Mouse (Mus musculus) frontal cortex, postnatal 25 days (tissue): Measurements from ENCODE around the gene Dpp6.
"Not testable (repeated sequence)": the region's sequence is repeated elsewhere in the genome, so short reads cannot be mapped to it uniquely, and the experiment has no call there.

Experiments
- DNase-seq, 2 experiments: peaks; one replicate each; pipeline ENCODE4 v3.0.0; 2022; ENCODE audit warnings: low spot score in 2 of 2

Gene Dpp6

DNA sequence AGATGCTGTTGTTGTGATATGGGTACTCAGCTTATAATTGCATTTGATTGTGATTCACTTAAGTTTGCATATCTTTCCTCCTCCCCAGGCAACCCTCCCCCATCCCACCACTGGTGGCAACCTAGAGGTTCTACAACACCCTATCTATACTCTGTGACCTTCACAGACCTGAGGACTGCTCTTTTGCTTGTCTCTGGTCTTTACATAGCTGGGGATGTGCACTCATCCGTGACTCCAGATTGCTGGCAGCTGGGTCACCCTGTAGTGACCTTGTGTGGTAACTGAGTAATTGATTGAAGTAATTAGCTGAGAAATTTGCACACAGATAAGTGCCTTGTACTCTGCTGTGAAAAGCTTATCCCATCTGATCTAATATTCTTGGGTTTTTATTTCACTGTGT is 669.1 kb downstream of the Dpp6 start:
- no peak for DNase-seq

DNA sequence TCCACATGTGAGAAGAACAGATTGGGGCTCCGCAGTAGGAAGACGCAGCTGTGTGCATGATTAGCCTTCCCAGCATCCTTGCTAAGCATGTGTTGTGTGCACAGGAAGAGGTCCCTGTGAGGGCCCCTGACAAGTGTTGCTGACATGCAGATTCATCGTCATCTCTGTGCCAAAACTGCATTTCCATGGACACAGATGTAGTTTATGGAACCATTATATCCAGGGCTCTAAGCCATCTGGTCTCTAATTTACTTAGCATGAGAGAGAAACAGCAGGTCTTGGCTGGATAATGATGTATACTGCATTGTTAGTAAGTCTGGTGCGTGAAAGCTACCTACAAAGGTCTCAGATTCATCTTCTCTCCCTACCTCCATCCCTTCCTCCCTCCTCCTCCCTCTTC is 673.9 kb downstream of the Dpp6 start:
- no peak for DNase-seq

DNA sequence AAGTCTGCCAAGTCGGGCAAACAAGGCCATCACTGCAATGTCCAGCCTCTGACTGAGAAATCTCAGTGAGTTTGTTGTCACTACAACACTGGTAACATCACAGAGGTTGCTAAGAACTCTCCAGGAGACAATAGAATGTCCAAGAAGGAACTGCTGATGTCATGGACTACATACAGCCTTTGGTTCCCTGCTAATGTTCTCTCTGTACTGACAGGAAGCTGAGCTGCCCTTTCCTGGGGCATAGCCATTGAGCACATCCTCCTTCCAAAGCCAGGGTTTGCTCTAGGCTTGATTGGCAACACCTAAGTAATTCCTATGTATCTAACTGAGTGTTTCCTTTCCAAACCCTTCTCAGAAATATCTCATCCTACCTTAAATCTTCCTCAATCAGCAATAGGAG is 684.3 kb downstream of the Dpp6 start, which contains the start of gene Speer4b:
TSS of gene Speer4b (minus strand) at position 101 of the 400 bp plus-strand sequence.
- DNase-seq = not testable (repeated sequence)

DNA sequence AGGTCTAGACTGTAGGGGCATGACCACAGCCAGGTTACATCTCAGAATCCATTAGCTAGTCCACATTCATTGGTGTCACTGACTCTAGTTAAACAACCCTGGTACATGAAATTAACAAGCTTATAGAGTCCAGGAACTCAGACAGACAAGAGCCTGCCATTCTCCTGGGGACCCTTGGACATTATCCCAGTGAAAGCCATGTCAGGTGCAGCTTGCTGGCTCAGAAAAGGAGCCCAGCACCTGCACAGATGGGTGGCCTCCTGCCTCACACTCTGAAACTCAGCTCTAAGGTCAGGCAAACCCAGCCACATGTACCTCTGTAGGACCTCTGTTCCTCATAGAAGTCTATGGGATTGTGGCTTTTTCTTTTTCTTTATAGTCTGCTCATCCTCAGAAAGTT is 701.7 kb downstream of the Dpp6 start:
- no peak for DNase-seq

DNA sequence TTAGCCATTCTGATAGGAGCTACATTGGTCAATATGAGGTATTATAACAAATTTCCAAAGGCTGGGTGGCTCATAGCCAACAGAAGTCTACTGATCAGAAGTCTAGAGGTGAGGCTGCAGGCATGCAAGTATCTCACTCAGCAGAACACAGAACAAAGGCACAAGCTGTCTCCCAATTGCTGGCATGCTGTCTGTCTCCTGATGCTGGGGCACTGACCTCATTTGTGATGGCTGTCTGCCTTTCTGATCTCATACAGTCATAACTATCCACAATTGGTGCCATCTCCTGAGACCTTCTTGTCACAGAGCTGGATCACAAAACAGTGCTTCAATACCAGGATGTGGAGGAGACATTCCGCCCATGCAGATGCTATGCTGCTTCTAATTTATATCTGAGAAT is 709.9 kb downstream of the Dpp6 start:
- DNase-seq = no peak

DNA sequence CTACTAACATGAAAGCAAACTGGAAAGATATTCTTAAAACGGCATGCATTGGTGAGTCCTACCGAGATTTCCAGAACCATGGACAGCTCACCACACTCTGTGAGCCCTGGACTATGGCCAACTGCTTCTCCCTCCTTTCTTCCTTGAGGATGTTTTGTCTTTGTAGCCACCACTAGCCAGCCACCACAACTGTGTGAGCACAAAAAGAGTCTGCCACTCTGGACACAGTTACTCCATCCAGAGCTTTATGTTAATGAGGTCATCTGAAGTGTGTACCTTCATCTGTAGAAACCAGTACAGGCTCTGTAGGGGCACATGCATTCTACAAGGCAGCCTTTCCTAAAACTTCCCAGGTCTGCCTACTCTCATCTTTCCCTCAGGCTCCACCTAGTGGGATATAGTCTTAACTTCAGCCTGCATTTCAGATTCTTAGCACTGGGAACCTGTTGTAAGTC is 727.8 kb downstream of the Dpp6 start:
- no peak for DNase-seq

DNA sequence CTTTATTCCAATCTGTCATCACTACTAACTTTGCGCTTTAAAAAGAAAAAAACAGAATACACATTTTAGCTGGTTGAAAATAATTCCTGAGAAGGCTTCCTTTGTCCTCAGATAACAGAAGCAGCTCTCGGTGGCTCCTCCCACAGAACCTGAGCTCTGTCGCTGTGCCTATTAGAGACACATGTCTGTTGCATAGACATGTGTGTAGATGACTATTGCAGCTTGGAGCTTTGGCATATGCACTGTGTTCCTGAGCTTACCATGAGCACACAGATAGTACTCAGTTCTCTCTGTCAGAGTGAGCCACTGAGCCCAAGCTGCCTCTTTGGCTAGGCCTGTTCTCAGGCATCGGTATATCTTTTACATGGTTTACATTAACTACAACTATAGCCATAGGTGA is 732.3 kb downstream of the Dpp6 start:
- no peak for DNase-seq

DNA sequence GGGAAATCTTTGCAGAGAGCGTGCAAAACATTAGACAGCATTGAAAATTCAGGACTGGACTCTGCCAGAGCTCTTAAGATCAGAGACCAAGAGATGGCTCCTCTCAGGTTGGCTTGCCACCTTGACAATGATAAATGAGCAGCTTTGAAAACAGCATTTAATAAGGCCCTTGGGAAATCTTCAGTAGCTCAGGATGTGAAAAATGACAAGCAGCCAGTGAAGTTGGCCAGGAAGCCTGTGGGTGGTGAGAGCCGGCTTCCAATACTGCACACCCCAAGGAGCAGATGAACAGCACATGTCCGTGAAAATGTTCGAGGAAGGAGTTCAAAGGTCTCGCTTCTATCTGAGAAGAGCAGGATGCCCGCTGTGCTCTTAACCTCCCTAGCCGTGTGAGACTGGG is 748.7 kb downstream of the Dpp6 start:
- DNase-seq = no peak

DNA sequence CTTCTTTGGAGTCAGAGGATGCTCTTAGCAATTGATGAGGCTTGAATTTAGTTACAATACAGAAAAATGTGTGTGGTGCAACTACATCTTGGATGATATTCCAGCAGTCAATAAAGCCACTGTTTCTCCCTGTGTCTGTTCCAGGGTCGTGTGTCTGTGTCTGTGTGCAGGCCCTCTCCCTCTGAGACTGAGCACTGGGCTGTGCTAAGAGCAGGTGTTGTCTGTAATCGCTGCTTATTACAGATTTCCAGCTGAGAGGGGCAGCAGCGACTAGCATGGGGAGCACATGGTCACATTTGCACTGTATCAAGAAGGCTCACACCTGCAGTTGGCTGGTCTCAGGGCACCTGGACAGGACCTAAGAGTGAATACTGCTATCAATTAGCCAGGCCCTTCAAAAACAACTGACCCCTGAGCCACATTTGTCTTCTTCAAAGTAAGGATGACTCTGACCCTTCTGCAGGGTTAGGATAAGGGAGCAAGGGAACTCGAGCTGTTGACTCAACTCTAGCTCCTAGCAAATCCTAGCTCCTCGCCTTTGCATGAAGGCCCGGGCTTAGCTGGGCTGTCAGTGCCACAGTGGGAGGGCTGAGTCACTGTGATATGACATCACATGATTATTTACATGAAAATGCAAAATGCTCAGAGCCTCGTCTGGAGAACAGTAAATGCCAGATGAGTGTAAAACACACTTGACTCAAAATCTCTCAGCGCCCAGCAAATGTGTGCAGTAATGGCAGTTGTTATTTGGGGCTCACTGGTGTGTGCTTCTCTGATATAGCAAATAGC is 771.2 kb downstream of the Dpp6 start:
- no peak for DNase-seq

DNA sequence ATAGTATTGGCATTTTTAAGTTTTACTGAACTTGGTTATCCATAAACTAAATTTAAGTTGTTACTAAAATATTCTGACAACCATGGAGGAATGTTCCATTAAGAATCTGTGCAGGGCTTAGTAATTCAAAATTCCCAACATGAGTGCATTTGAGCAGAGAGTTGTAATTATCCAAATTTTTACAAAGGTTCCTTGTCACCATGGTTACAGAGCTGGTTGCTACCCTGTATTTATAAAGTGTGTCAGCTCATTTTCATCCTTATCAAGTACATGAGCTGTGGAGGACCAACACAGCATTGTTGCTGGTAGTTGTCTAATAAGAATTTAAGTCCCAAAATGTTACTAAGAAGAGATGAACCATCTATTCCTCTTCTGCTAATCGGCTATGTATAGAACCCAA is 787.1 kb downstream of the Dpp6 start:
- no peak for DNase-seq

DNA sequence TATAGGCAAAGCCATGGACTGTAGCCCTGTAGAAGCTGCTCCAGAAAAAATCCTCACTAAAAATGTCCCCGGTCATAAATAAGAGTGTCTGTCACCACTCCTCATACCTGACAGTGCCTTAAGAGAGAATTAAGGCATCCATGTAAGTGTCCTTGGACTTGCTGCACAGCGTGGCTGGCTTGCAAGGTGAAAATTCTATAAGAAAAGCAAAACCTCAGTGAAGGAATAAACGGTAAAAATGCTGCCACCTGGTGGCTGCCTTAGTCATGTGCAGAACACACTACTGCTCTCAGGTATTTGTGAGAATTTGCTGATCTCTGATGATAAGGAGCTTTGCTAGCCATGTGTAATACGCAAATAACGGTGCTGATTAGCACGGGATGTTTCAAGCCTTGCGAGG is 798.8 kb downstream of the Dpp6 start:
- peak; percentile 57 to 63 for DNase-seq

DNA sequence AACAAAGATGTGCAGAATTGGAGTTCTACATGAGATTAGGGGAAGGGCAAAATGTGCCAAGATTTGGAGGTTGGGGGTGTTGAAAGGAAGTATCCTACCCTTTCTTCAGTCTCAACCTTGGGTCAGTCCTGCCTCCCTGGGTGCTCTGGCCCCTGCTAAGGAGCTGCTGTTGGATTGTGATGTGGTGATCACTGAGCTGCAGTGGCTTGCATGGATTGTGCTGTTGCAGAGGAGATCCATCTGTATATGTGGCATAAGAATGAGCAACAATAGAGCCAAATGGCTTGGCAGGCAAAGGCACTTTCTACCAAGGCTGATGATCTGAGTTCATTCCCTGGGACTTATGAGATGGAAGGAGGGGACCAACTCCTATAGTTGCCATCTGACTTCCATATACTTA is 804.8 kb downstream of the Dpp6 start:
- DNase-seq = no peak

DNA sequence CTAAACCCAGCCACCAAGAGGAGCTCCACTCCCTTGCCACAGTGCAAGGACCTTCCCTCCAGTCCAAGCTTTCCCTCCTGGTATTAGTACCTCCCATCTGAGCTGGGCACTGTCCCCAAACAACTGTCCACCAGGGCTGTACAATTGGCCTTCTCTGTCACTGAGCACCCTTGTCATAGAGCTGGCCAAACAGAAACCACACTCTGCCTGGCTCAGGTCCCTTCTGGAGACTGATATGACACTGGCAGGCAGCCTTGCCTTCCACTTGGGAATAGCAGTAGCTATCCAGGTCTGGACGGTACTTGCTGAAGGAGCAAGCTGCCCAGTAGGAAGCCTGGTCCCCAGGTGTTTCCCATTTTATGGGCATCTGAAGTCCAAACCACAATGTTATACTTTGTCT is 806.9 kb downstream of the Dpp6 start:
- no peak for DNase-seq

DNA sequence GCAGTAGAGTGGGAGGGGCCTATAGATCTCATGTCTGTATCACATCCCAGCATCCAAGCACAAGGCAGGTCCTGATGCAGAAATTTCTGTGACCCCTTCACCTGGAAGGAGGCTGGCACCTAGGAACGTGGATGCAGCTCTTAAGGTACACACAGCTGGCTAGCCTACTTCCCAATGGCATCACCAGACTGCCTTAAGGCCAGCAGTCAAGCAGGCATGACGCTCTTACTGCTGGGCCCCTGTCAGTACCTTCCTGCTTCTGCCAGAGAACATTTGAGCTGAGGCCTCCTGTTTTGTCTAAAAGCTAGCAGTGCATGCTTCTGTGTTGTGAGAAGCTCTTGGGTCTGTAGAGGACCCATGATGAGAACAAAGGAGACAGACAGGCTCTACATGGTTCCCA is 815.1 kb downstream of the Dpp6 start:
- DNase-seq = no peak

DNA sequence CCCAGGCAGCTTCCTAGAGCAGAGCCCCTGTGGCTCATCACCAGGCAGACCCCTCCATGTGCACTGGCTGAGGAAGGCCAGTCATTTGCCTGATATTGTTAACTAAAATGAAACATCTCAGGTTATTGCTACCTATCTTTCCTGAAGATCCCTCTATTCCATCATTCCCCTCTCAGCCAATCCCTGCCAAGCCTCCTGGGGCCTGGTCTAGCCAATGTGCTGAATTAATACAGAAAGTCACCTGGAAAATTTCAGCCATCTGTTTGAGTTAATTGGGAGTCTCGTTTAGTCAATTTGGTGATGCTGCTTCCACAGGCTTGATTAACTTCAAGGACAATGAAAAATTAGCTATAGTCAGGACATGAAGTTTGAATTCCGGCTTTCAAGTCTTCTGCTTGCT is 818.9 kb downstream of the Dpp6 start:
- DNase-seq = no peak

DNA sequence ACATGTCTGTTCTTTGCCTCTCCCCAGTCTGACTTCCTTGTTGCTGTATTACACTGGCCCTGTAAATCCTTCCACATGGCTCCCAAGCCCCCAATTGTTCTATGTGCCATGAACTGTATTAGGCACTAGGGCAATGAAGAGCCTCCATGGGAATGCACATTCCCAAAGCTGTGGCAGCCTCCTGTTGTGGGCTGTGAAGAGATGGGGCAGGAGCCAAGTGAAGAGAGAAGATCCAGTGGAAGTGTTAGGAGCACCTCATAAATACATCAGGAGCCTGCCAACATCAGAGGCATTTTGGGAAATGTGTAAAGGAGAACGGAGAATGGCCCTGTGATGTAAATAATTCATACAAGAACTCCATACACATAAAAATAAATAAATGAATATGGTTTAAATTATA is 824.9 kb downstream of the Dpp6 start:
- DNase-seq = no peak

DNA sequence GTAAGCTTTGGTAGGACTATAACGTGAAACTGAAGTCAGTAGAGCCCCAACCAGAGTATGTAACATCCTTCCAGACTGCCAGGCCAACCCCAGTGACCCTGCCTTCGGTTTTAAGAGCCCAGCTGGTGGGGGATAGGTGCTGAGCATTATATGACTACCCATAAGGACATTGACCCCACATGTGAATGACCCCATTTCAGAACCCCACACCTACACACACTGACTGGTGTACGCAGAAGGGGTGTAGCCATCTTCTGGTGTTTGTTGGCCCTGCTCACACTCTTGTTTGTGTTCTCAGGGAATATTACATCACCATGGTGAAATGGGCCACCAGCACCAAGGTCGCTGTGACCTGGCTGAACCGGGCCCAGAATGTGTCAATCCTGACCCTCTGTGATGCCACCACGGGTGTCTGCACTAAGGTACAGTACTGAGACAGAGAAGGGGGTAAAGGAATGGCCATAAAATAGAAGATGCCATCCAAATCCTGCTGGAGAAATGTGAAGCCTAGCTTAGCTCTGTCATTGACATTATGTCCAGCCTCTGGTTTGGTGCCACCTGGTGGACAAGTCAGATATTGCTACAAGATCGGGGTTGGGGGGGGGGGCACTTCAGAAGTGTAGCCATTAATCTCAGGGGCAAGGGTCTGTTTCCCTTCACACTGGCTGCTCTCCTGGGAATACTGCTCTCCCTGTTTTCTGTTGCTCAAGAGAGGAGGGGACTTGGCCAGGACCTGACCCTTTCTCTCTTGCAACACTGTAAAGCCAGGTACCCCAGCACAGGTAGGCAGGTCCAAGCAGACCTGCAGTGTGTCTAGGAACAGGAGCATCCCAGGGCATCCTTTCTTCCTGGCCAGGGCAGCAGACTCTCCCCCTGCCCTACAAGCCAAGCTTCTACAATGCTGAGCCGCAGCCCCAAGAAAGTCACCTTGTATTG is 835.1 kb downstream of the Dpp6 start:
- peak in 1 of 2 experiments; percentile 24 for DNase-seq

DNA sequence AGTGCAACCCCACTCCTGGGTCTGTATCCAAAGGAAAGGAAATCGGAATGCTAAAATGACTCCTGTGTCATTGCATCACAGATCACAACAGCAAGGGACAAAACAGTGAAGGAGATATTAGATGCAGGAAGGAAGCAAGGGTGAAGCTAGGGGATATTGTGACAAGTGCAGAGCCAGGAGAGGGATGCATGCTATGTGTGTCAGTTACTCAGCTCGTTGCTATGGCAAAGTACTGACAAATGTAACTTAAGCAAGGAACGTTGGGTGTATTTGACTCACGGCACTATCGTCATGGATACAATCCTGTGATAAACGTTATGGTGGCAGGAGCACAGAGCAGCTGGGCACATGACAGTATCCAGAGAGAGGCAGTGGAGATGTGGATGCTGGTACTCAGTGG is 839.1 kb downstream of the Dpp6 start:
- no peak for DNase-seq

DNA sequence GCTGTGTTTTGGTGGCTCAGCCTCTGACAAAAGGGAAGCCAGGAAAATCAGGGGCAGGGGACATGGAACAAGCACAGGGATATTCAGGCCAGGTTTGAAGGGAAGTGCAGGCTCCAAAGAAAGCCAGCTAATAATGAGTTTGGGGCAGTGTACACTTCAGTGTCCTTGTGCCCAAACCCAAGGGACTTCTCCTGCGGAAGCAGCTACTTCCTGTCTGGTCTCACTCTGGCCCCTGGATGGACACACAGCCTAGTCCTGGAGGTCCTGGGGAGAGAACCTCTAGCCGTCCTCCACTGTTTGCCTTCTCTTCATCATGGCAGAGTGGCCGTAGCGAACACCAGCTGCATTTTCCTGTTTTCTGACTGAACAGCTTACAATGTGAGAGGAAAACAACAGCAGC is 840.7 kb downstream of the Dpp6 start:
- no peak for DNase-seq

DNA sequence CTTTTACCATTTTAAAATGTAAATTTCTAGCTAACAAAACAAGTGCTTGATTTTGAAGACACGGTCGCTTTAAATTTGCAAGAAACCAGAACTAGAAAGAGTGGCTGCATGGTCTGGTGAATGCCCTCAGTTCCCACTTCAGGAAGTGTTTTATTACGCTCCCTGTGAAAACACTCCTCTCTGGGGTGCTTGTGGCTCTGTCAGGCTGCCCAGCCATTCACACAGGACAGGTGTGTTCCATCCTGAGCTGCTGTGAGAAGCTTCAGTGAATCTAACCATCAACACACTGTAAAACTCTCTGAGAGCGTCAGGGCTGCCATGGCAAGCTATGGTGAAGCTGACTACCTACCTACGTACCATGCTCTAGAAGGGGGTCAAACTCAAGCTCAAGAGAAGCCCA is 841.2 kb downstream of the Dpp6 start:
- DNase-seq = no peak

DNA sequence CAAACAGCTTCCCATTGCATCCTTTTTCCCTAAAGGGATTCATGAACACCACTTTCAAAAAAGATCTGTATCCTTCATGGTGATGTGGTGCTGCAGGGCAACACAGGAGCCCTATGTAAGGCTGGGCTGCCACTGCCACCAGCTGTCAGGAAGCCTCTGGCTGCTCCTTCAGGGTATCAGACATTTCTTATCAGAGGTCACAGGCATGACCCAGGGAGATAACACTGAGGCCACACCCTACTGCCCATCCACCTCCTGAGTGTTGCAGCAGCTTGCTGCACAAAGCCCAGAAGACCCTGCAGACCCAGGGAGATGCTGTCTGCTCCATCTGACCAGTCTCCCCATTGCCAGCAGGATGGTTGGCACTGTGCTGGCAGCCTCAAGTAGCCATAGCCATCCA is 841.6 kb downstream of the Dpp6 start:
- no peak for DNase-seq

DNA sequence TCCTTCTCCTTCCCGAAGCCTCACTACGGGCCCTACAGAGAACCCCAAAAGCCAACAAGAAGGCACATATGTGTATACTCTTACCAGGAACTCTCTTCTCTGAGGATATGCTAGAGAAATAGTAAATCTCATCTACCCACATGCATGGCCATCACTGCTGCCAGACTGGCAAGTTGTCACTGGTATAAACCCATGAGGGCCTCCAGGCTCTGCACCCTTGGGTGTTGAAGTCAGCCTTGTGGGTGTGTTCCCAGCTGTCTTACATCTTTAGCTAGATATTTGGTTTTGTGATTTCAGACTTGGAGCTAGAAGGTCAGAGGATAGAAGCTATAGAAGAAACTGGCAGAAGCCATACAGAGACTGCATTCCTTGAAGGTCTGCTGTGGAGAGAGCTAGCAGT is 842.0 kb downstream of the Dpp6 start:
- no peak for DNase-seq

DNA sequence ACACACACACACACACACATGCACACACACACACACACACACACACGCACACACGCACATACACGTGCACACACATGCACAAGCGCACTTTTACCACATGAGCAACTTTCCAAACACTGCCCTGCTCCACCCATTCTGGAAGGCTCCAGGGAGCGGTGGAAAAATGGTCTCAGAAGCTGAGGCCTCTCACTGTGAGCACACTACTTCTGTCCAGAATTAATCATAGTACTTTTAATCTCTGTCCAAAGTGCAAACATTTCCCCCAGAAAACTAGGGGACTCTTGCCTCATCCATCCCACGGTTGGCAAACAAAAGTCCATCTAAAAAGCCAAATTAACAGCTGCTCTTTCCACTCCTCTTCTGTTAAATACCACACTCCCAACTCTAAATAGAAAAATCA is 842.8 kb downstream of the Dpp6 start:
- no peak for DNase-seq
